Mouse (Mus musculus) midbrain, embryonic 16.5 days (tissue): ENCODE measurements at regions not wholly inside any gene's neighbourhood (a gene's known extent, or its start where the extent isn't known, plus 50 kb on each side); places are given as distances from the start of the nearest gene placed in this dataset.

ENCODE experiments used
- ATAC-seq: fragments of 200-750 bp; cut with Nextera tagmentation; 2 replicates; pipeline ENCODE4 v1.8.0; 2017; ENCODE audit warnings: moderate TSS enrichment
- H3K27ac ChIP-seq: fragments of 300-500 bp; sonication (generic); 2 replicates; pipeline ENCODE4 v1.5.1; 2014; ENCODE audit warnings: mild to moderate bottlenecking, low read length, mixed read lengths
- H3K27me3 ChIP-seq: fragments of 300-500 bp; sonication (generic); 2 replicates; pipeline ENCODE4 v1.6.1; 2014; ENCODE audit warnings: low read depth, low read length, mixed read lengths; ENCODE audit not compliant: control insufficient read depth, insufficient read depth
- H3K36me3 ChIP-seq: fragments of 300-500 bp; sonication (generic); 2 replicates; pipeline ENCODE4 v1.6.1; 2014; ENCODE audit warnings: mild to moderate bottlenecking, low read length, moderate library complexity, mixed read lengths; ENCODE audit not compliant: control insufficient read depth, insufficient read depth
- H3K4me1 ChIP-seq: fragments of 300-500 bp; sonication (generic); 2 replicates; pipeline ENCODE4 v1.6.1; 2014; ENCODE audit warnings: mild to moderate bottlenecking, low read length, mixed read lengths; ENCODE audit not compliant: control insufficient read depth, insufficient read depth
- H3K4me2 ChIP-seq: fragments of 300-500 bp; sonication (generic); 2 replicates; pipeline ENCODE4 v1.6.1; 2014; ENCODE audit warnings: mild to moderate bottlenecking, low read length, mixed read lengths
- H3K4me3 ChIP-seq: fragments of 300-500 bp; sonication (generic); 2 replicates; pipeline ENCODE4 v1.5.1; 2014; ENCODE audit warnings: low read depth, mild to moderate bottlenecking, low read length, moderate library complexity, mixed read lengths
- H3K9ac ChIP-seq: fragments of 300-500 bp; sonication (generic); 2 replicates; pipeline ENCODE4 v1.6.1; 2014; ENCODE audit warnings: low read depth, low read length, mixed read lengths
- H3K9me3 ChIP-seq: fragments of 300-500 bp; sonication (generic); replicated peaks from 2 replicates; pipeline ENCODE4 v1.6.1; 2014; ENCODE audit warnings: mild to moderate bottlenecking, low read length, mixed read lengths; ENCODE audit not compliant: control insufficient read depth, poor library complexity, severe bottlenecking
- WGBS: fragments of 180-500 bp; shearing (Covaris S2); extraction: QIAGEN DNeasy Blood & Tissue Kit; methylation state at CpG from one replicate; pipeline ENCODE4 v1.1.7; 2014; 5-methylcytosine and 5-hydroxymethylcytosine counted together

GRCm38 (mm10) chr6:100435222-100435621, 147.9 kb upstream of the Rybp start:
- no peaks in the 10 kb centered on the region for H3K36me3 ChIP-seq
- H3K4me1 ChIP-seq: peaks cover 19% of the 10 kb centered on the region
- no peak overlapping the region for H3K4me3 ChIP-seq
- peaks cover 9% of the 10 kb centered on the region for H3K27me3 ChIP-seq
- 50% methylated on average over 5 of the region's 5 CpGs for WGBS
- H3K9ac ChIP-seq: no peak overlapping the region
- H3K4me2 ChIP-seq: no peak overlapping the region
- H3K27ac ChIP-seq: no peak overlapping the region
- no peak for ATAC-seq
- no peaks in the 10 kb centered on the region for H3K9me3 ChIP-seq

- Histone ChIP-seq H3K4me1 (peaks cover 14% of the 10 kb centered on the region), H3K9me3 (no peaks in the 10 kb centered on the region; the same call in 1 of the 2 replicates), H3K36me3 (no peaks in the 10 kb centered on the region), H3K27me3 (peaks cover 12% of the 10 kb centered on the region), H3K9ac (no peak overlapping the region), H3K4me2 (no peak overlapping the region), H3K4me3 (no peak overlapping the region), H3K27ac (no peak overlapping the region)
- 0 out of 2 replicates have a peak, but pooled peaks have one; percentile 7 for ATAC-seq
- WGBS: 24% methylated on average over 9 of the region's 9 CpGs
Measured at GRCm38 (mm10) chr6:100433534-100433867, 146.2 kb upstream of the Rybp start.

DNA sequence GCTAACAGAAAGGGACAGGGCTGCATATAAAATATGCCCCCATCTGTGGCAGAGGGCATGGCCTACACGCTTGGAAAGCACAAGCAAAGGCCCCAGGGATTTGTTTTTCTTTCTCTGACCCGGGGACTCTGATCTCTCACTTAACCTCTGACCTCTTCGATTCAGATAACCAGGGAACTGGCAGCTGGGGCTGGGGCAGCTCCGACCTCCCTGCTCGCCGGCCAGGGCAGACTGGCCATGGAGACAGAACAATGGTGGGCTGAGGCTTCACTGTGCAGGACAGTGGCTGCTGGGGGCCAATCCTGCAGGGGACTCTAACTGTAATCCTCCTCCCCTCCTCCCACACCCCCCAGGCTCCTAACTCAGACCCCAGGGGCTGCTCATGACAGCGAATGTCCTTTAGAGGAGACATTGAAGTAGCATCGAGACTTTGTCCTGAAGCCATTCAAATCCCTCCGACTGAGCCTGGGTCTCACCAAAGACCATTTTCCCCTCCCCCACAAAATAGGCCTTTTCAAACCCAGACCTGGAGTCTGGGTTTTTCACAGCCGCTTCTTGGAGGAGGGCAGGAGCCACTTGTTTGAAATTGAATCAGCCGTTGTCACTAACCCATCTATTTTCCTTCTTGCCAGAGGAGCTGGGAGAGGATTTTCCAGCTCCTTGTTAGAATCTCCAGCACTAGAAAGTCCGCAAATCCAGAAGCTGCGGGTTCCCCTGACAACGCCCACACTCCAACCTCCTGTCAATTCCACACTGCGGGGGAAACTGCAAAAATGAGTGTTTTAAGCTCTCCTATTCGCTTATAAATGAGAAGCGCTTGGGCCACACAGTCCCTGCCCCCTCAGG, 145.6 kb upstream of the Rybp start:
- ATAC-seq: peak; percentile 47
- H3K4me2 ChIP-seq: no peak overlapping the region
- H3K4me1 ChIP-seq: peaks cover 8% of the 10 kb centered on the region; the same call in 1 of the 2 replicates
- H3K27me3 ChIP-seq: peaks cover 12% of the 10 kb centered on the region
- H3K36me3 ChIP-seq: no peaks in the 10 kb centered on the region
- H3K9ac ChIP-seq: no peak overlapping the region
- no peak overlapping the region for H3K4me3 ChIP-seq
- no peak overlapping the region for H3K27ac ChIP-seq
- no peaks in the 10 kb centered on the region; the same call in 1 of the 2 replicates for H3K9me3 ChIP-seq
- WGBS: 9% methylated on average over 17 of the region's 17 CpGs

DNA sequence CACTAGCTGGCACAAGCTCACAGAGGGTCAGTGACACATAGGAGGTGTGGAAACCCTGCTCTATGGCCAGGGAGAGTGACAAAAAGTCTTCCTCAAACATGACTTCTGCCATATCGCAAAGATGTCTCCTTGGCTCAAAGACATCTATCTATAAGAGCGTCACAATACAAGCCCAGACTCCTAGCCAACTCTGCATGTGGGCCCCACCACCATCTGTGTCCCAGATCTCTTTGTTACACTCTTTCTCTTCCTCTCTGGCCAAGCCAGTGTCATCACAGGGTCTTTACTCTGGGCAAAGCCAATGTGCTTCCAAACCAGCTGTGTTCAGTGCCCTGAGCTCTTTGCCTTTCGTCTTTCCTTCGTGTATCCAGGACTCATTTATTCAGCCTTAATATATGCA, 143.0 kb upstream of the Rybp start:
- Histone ChIP-seq H3K9me3 (no peaks in the 10 kb centered on the region; the same call in 1 of the 2 replicates), H3K4me2 (no peak overlapping the region), H3K9ac (no peak overlapping the region), H3K4me3 (no peak overlapping the region), H3K27me3 (peaks cover 9% of the 10 kb centered on the region; the same call in 1 of the 2 replicates), H3K4me1 (peaks cover 8% of the 10 kb centered on the region; the same call in 1 of the 2 replicates), H3K36me3 (no peaks in the 10 kb centered on the region), H3K27ac (no peak overlapping the region)
- ATAC-seq: no peak
- 65% methylated on average over 4 of the region's 4 CpGs for WGBS

DNA sequence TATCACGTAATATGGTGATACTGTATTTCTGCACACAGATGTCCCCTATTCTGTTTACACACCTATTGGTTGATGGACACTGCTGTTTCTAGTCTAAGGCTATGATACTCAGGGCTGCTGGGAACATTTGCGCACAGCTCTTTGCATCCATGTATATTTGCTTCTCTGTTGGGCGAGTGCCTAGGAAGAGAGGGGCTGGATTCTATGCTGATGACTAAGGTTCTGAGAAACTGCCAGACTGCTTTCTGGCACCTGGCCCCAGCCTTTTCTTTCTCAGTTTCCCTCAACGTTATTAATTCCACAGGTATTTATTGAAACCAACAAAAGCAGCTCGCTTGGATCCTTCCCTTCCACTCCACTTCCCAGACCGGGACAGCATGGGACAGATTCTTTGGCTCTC, 142.2 kb upstream of the Rybp start:
- Histone ChIP-seq H3K36me3 (no peaks in the 10 kb centered on the region), H3K4me2 (no peak overlapping the region), H3K4me1 (peaks cover 10% of the 10 kb centered on the region; the same call in 1 of the 2 replicates), H3K4me3 (no peak overlapping the region), H3K27ac (no peak overlapping the region), H3K27me3 (peaks cover 9% of the 10 kb centered on the region; the same call in 1 of the 2 replicates), H3K9ac (no peak overlapping the region), H3K9me3 (no peaks in the 10 kb centered on the region; the same call in 1 of the 2 replicates)
- 74% methylated on average over 6 of the region's 6 CpGs for WGBS
- no peak for ATAC-seq

DNA sequence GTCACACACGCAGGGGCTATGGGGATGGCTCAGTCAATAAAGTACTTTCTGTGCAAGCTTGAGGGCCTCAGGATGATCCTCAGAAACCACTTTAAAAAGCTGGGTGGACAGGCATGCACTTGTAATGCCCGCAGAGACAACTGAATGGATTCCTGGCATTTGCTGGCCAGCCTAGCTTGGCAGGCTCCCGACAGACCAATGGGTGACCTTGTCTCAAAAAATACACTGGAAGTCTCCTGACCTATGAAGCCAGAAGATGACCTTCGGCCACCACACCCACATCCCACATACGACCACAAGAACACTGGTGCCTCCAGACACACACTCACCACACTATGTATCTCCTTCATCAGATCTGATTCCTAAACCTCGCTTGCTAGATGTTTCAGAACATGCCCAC, 141.5 kb upstream of the Rybp start:
- Histone ChIP-seq H3K9ac (no peak overlapping the region), H3K27me3 (peaks cover 9% of the 10 kb centered on the region; the same call in 1 of the 2 replicates), H3K36me3 (no peaks in the 10 kb centered on the region)

DNA sequence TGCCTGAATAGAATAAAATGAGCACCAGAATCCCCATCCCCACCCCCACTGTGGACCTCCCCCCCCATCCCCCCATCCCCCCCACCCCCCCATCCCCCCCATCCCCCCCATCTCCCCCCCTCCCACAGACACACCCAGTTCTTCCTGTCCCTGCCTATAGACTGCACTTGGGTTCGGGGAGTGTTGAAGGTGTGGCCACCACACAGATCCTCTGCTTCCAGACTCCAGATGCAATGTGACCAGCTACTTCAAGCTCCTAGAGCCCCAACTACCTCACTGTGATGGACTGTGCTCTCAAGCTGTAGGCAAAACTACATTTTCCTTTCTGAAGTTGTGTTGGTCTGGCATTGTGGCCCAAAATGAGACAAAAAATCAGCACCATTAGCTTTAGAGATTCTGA, 138.3 kb upstream of the Rybp start:
- no peak for ATAC-seq
- no peaks in the 10 kb centered on the region for H3K36me3 ChIP-seq
- WGBS: 100% methylated on average over 1 of the region's 1 CpGs
- no peak overlapping the region for H3K4me3 ChIP-seq
- no peaks in the 10 kb centered on the region; the same call in 1 of the 2 replicates for H3K9me3 ChIP-seq
- H3K27ac ChIP-seq: no peak overlapping the region
- H3K9ac ChIP-seq: no peak overlapping the region
- H3K4me2 ChIP-seq: no peak overlapping the region
- peaks cover 13% of the 10 kb centered on the region for H3K27me3 ChIP-seq
- peaks cover 9% of the 10 kb centered on the region for H3K4me1 ChIP-seq

More for the DNA sequence above, 141.5 kb upstream of the Rybp start:
- 89% methylated on average over 6 of the region's 6 CpGs for WGBS
- H3K9me3 ChIP-seq: no peaks in the 10 kb centered on the region; the same call in 1 of the 2 replicates
- peaks cover 10% of the 10 kb centered on the region; the same call in 1 of the 2 replicates for H3K4me1 ChIP-seq
- H3K27ac ChIP-seq: no peak overlapping the region
- no peak overlapping the region for H3K4me2 ChIP-seq
- no peak overlapping the region for H3K4me3 ChIP-seq
- no peak for ATAC-seq

DNA sequence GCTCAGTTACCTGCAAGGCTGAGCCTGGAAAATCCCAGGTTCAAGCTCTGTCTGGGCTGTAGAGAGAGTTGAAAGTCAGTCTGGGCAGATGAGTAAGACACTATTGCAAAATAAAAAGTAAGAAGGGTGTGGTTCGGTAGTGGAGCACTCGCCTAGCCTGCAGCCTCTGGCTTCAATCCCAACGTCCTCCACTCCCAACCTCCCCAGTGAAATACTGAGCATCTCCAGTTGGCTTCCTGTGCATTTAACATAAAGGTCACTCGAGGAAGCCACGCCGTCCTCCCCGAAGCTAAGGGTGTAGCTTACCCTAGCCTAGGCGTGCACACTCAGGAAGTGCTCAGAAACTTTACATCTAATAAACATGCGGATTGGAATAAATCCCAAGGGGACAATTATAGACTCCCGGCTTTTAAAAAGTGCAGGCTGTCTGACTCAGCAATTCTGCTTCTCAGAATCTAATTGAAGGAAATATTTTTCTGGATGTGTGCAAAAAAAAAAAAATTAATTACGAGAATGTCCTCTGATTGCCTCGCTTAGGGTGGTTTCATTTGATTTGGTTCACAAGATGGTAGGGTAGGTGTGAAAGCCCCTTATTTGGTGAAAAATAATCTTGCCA, 137.6 kb upstream of the Rybp start:
- WGBS: 65% methylated on average over 12 of the region's 12 CpGs
- Histone ChIP-seq H3K27me3 (peaks cover 8% of the 10 kb centered on the region), H3K4me1 (peaks cover 9% of the 10 kb centered on the region), H3K9ac (no peak overlapping the region), H3K4me2 (no peak overlapping the region), H3K4me3 (no peak overlapping the region), H3K36me3 (no peaks in the 10 kb centered on the region), H3K9me3 (no peaks in the 10 kb centered on the region), H3K27ac (no peak overlapping the region)
- ATAC-seq: no peak

GRCm38 (mm10) chr6:100424181-100424580, 136.9 kb upstream of the Rybp start:
- H3K9ac ChIP-seq: no peak overlapping the region
- H3K27me3 ChIP-seq: peaks cover 11% of the 10 kb centered on the region
- H3K4me3 ChIP-seq: no peak overlapping the region
- WGBS: 94% methylated on average over 6 of the region's 6 CpGs
- H3K4me1 ChIP-seq: peaks cover 9% of the 10 kb centered on the region
- H3K36me3 ChIP-seq: no peaks in the 10 kb centered on the region
- H3K4me2 ChIP-seq: no peak overlapping the region
- no peak overlapping the region for H3K27ac ChIP-seq
- no peak for ATAC-seq
- H3K9me3 ChIP-seq: no peaks in the 10 kb centered on the region
